Mouse (Mus musculus) hindbrain, embryonic 14.5 days (tissue): ENCODE measurements around the gene 4930535I16Rik. TPM values are rescaled to one million over a fixed set of nuclear protein-coding genes. Genes with fewer than 3 reads are reported as not detected.
A peak's percentile ranks its signal among the peaks of the same experiment; 100 is the strongest.

Source experiments
- ATAC-seq: fragments of 200-750 bp; cut with Nextera tagmentation; 2 replicates; pipeline ENCODE4 v1.8.0; 2017; ENCODE audit warnings: moderate number of reproducible peaks, mild to moderate bottlenecking, moderate TSS enrichment, moderate library complexity; ENCODE audit not compliant: low FRiP score
- DNase-seq: peaks from one replicate; pipeline ENCODE4 v3.0.0-alpha.2; 2015; ENCODE audit warnings: low spot score
- H3K27ac ChIP-seq: fragments of 300-500 bp; sonication (generic); 2 replicates; pipeline ENCODE4 v1.5.1; 2014; ENCODE audit warnings: mild to moderate bottlenecking, moderate library complexity
- H3K27me3 ChIP-seq: fragments of 300-500 bp; sonication (generic); 2 replicates; pipeline ENCODE4 v1.6.1; 2014; ENCODE audit warnings: mild to moderate bottlenecking, low read length, mixed read lengths; ENCODE audit not compliant: control insufficient read depth, insufficient read depth
- H3K36me3 ChIP-seq: fragments of 300-500 bp; sonication (generic); replicated peaks from 2 replicates; pipeline ENCODE4 v1.6.1; 2014; ENCODE audit not compliant: control insufficient read depth, insufficient read depth
- H3K4me1 ChIP-seq: fragments of 300-500 bp; sonication (generic); replicated peaks from 2 replicates; pipeline ENCODE4 v1.6.1; 2014; ENCODE audit warnings: antibody characterized with exemption, low read length, mixed read lengths; ENCODE audit not compliant: control insufficient read depth, insufficient read depth
- H3K4me2 ChIP-seq: fragments of 300-500 bp; sonication (generic); replicated peaks from 2 replicates; pipeline ENCODE4 v1.6.1; 2014; ENCODE audit warnings: mild to moderate bottlenecking, moderate library complexity
- H3K4me3 ChIP-seq: fragments of 300-500 bp; sonication (generic); replicated peaks from 2 replicates; pipeline ENCODE4 v1.5.1; 2014; ENCODE audit warnings: mild to moderate bottlenecking, low read length
- H3K9ac ChIP-seq: fragments of 300-500 bp; sonication (generic); 2 replicates; pipeline ENCODE4 v1.6.1; 2014
- H3K9me3 ChIP-seq: fragments of 300-500 bp; sonication (generic); 2 replicates; pipeline ENCODE4 v1.6.1; 2016; ENCODE audit warnings: low read length; ENCODE audit not compliant: control insufficient read depth
- WGBS: fragments of 180-500 bp; shearing (Covaris S2); extraction: QIAGEN DNeasy Blood & Tissue Kit; methylation state at CpG from one replicate; pipeline ENCODE4 v1.1.7; 2014; 5-methylcytosine and 5-hydroxymethylcytosine counted together
- polyA plus RNA-seq: library from polyadenylated mRNA; unstranded; fragments of >200 nt; fragmentation: Nextera tagmentation; extraction: Ambion mirVana; gene quantifications from 2 replicates; pipeline ENCODE4 v1.2.1, GENCODE M21; 2014

4930535I16Rik gene
- polyA plus RNA-seq, 1 experiment from 2014 or later = not detected

- H3K36me3 ChIP-seq = peaks cover 41% of the 10 kb centered on the region
- peak within 1 kb of the TSS; percentile 99 for H3K4me3 ChIP-seq
- peak within 1 kb of the TSS; percentile 86 for H3K27ac ChIP-seq
- under 1% methylated on average over 47 of the region's 49 CpGs for WGBS
- peak; percentile 99 for ATAC-seq
- H3K27me3 ChIP-seq = no peaks in the 10 kb centered on the region
- H3K9ac ChIP-seq = peak within 1 kb of the TSS; percentile 96
- no peaks in the 10 kb centered on the region for H3K9me3 ChIP-seq
- DNase-seq = peak; percentile 100
- H3K4me1 ChIP-seq = peaks cover 25% of the 10 kb centered on the region
- peak within 1 kb of the TSS; percentile 60 for H3K4me2 ChIP-seq
These were observed 874 bp downstream of the 4930535I16Rik start, which contains the start of gene Rragc for GRCm38 (mm10) chr4:123916748-123917547. TSS of gene Rragc (plus strand) at chr4:123917446.

GRCm38 (mm10) chr4:123912431-123912830, 5.4 kb downstream of the 4930535I16Rik start:
- Histone ChIP-seq H3K4me3 (no peak overlapping the region), H3K4me1 (peaks cover 14% of the 10 kb centered on the region), H3K9ac (no peak overlapping the region), H3K4me2 (no peak overlapping the region), H3K27me3 (no peaks in the 10 kb centered on the region), H3K36me3 (peaks cover 32% of the 10 kb centered on the region), H3K27ac (no peak overlapping the region), H3K9me3 (no peaks in the 10 kb centered on the region)
- 74% methylated on average over 2 of the region's 2 CpGs for WGBS
- ATAC-seq = no peak
- DNase-seq = no peak

- no peak for ATAC-seq
- DNase-seq = no peak
- 91% methylated on average over 4 of the region's 4 CpGs for WGBS
- H3K4me1 ChIP-seq = peaks cover 13% of the 10 kb centered on the region
- H3K9me3 ChIP-seq = no peaks in the 10 kb centered on the region
- H3K27ac ChIP-seq = no peak overlapping the region
- H3K9ac ChIP-seq = no peak overlapping the region
- no peaks in the 10 kb centered on the region for H3K27me3 ChIP-seq
- no peak overlapping the region for H3K4me3 ChIP-seq
- H3K4me2 ChIP-seq = no peak overlapping the region
- H3K36me3 ChIP-seq = peaks cover 32% of the 10 kb centered on the region
These were observed 6.3 kb downstream of the 4930535I16Rik start for GRCm38 (mm10) chr4:123911503-123911902.

GRCm38 (mm10) chr4:123905126-123905668, 12.6 kb downstream of the 4930535I16Rik start:
- Histone ChIP-seq H3K4me3 (peak overlapping the region; percentile 84), H3K36me3 (peaks cover 6% of the 10 kb centered on the region; the same call in 1 of the 2 replicates), H3K4me2 (peak overlapping the region; percentile 87), H3K9me3 (no peaks in the 10 kb centered on the region), H3K9ac (peak overlapping the region; percentile 75), H3K27ac (peak overlapping the region; percentile 71), H3K27me3 (no peaks in the 10 kb centered on the region), H3K4me1 (peaks cover 17% of the 10 kb centered on the region)
- WGBS = under 1% methylated on average over 50 of the region's 53 CpGs
- ATAC-seq (no peak; the same call in 1 of the 2 replicates), DNase-seq (no peak)

- DNase-seq (peak; percentile 99), ATAC-seq (peak; percentile 100)
- H3K36me3 ChIP-seq = peaks cover 6% of the 10 kb centered on the region; the same call in 1 of the 2 replicates
- WGBS = 2% methylated on average over 42 of the region's 49 CpGs
- no peaks in the 10 kb centered on the region for H3K9me3 ChIP-seq
- peaks cover 17% of the 10 kb centered on the region for H3K4me1 ChIP-seq
- peak within 1 kb of the TSS; percentile 84 for H3K4me3 ChIP-seq
- peak within 1 kb of the TSS; percentile 76 for H3K27ac ChIP-seq
- peak within 1 kb of the TSS; percentile 87 for H3K4me2 ChIP-seq
- no peaks in the 10 kb centered on the region for H3K27me3 ChIP-seq
- H3K9ac ChIP-seq = peak within 1 kb of the TSS; percentile 75
These were observed 13.3 kb downstream of the 4930535I16Rik start, which contains the start of gene Mycbp for GRCm38 (mm10) chr4:123904333-123905125. TSS of gene Mycbp (plus strand) at chr4:123904832.

- ATAC-seq (no peak), DNase-seq (no peak)
- H3K27me3 ChIP-seq = no peaks in the 10 kb centered on the region
- H3K9me3 ChIP-seq = no peaks in the 10 kb centered on the region
- H3K9ac ChIP-seq = no peak overlapping the region
- H3K4me1 ChIP-seq = peaks cover 17% of the 10 kb centered on the region
- H3K4me3 ChIP-seq = no peak overlapping the region
- H3K36me3 ChIP-seq = peaks cover under 1% of the 10 kb centered on the region; the same call in 1 of the 2 replicates
- H3K4me2 ChIP-seq = no peak overlapping the region
- 80% methylated on average over 3 of the region's 3 CpGs for WGBS
- no peak overlapping the region for H3K27ac ChIP-seq
These were observed 14.4 kb downstream of the 4930535I16Rik start for GRCm38 (mm10) chr4:123903432-123903831.

- DNase-seq = peak; percentile 85
- H3K4me2 ChIP-seq = no peak overlapping the region
- H3K27me3 ChIP-seq = no peaks in the 10 kb centered on the region
- H3K4me1 ChIP-seq = no peaks in the 10 kb centered on the region
- no peak overlapping the region for H3K4me3 ChIP-seq
- no peak overlapping the region for H3K9ac ChIP-seq
- H3K27ac ChIP-seq = no peak overlapping the region
- H3K36me3 ChIP-seq = no peaks in the 10 kb centered on the region
- ATAC-seq = no peak
- H3K9me3 ChIP-seq = no peaks in the 10 kb centered on the region
- WGBS = 9% methylated on average over 5 of the region's 5 CpGs
These were observed 19.1 kb downstream of the 4930535I16Rik start for GRCm38 (mm10) chr4:123898696-123899095.

- Histone ChIP-seq H3K4me2 (no peak overlapping the region), H3K9me3 (no peaks in the 10 kb centered on the region), H3K4me3 (no peak overlapping the region), H3K4me1 (no peaks in the 10 kb centered on the region), H3K9ac (no peak overlapping the region), H3K27ac (no peak overlapping the region), H3K27me3 (no peaks in the 10 kb centered on the region), H3K36me3 (no peaks in the 10 kb centered on the region)
- 86% methylated on average over 4 of the region's 4 CpGs for WGBS
- DNase-seq = no peak
- ATAC-seq = no peak
These were observed 23.5 kb downstream of the 4930535I16Rik start for GRCm38 (mm10) chr4:123894295-123894694.

- Histone ChIP-seq H3K9me3 (no peaks in the 10 kb centered on the region), H3K4me3 (no peak overlapping the region), H3K36me3 (no peaks in the 10 kb centered on the region), H3K9ac (no peak overlapping the region), H3K27ac (no peak overlapping the region), H3K4me1 (no peaks in the 10 kb centered on the region), H3K27me3 (no peaks in the 10 kb centered on the region), H3K4me2 (no peak overlapping the region)
- 91% methylated on average over 5 of the region's 5 CpGs for WGBS
- ATAC-seq = no peak
- no peak for DNase-seq
These were observed 24.1 kb downstream of the 4930535I16Rik start for GRCm38 (mm10) chr4:123893726-123894125.
